Mouse (Mus musculus) CH12.LX (cell line): Measurements from ENCODE around the gene Srsf2.

Source experiments
- BHLHE40 ChIP-seq: IDR thresholded peaks from 2 replicates; pipeline ENCODE4 v1.6.1; 2011; ENCODE audit warnings: mild to moderate bottlenecking, low read depth, low read length, improper control_type of control experiment
- CTCF ChIP-seq, 2 experiments: IDR thresholded peaks in 1 of 2; conservative IDR thresholded peaks in 1 of 2; 2 replicates each; pipeline ENCODE4 v1.5.1; 2011 to 2012; ENCODE audit warnings: low read depth in 2 of 2, low read length in 2 of 2, improper control_type of control experiment in 1 of 2, inconsistent platforms in 1 of 2, mild to moderate bottlenecking in 1 of 2, moderate library complexity in 1 of 2
- JUN ChIP-seq: IDR thresholded peaks from 2 replicates; pipeline ENCODE4 v1.6.1; 2011; ENCODE audit warnings: low read depth, mild to moderate bottlenecking, low read length, improper control_type of control experiment, moderate library complexity; ENCODE audit not compliant: insufficient read depth
- MAZ ChIP-seq: IDR thresholded peaks from 2 replicates; pipeline ENCODE4 v1.6.1; 2012; ENCODE audit warnings: low read depth, mild to moderate bottlenecking, inconsistent platforms, low read length, improper control_type of control experiment, moderate library complexity
- NELFE ChIP-seq: IDR thresholded peaks from 2 replicates; pipeline ENCODE4 v1.6.1; 2011; ENCODE audit warnings: low read depth, low read length, improper control_type of control experiment
- POLR2AphosphoS2 ChIP-seq: IDR thresholded peaks from 2 replicates; pipeline ENCODE4 v1.6.1; 2011; ENCODE audit warnings: low read depth, low read length, improper control_type of control experiment
- TCF12 ChIP-seq: IDR thresholded peaks from 2 replicates; pipeline ENCODE4 v1.6.1; 2014; ENCODE audit warnings: low read depth, mild to moderate bottlenecking, inconsistent platforms, low read length, improper control_type of control experiment
- USF1 ChIP-seq: IDR thresholded peaks from 2 replicates; pipeline ENCODE4 v1.6.1; 2014; ENCODE audit warnings: low read depth, mild to moderate bottlenecking, inconsistent platforms, low read length, improper control_type of control experiment
- ZNF384 ChIP-seq: IDR thresholded peaks from 2 replicates; pipeline ENCODE4 v1.6.1; 2012; ENCODE audit warnings: low read depth, low read length, improper control_type of control experiment, inconsistent platforms

DNA sequence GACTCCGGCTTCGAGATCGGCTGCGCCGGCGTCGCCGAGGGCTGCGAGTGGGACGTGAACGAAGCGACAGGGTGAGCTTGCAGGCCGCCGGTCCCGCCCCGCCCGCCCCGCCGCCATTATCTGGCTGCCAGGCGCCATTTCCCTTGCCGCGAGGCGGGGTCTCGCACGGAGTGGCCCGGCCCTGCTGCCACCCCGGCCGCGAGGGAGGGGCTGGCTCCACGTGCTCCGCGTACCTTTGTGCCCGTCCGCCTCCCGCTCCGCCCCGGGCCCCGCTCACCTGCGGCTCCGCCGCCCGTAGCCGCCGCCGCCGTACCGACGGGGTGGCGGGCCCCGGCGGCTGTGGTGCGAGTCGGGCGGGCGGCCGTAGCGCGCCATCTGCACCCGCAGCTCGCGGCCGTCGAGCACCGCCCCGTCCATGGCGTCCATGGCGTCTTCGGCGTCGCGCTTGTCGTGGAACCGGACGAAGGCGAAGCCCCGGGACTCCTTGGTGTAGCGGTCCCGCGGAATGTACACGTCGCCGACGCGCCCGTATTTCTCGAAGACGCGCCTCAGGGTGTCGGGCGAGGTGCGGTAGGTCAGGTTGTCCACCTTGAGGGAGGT is 503 bp downstream of the Srsf2 start, which contains the start of gene Mfsd11:
- TF ChIP-seq TCF12 = no peak
- TF ChIP-seq CTCF (conservative IDR thresholded peaks at IDR 0.05 in 1 of 2, IDR thresholded peaks at IDR 0.05 in 1 of 2; ENCODE audit: low read depth in 2 of 2, low read length in 2 of 2) = no peak
- no peak for TF ChIP-seq BHLHE40
- no peak for TF ChIP-seq USF1
- no peak for TF ChIP-seq POLR2AphosphoS2
- TF ChIP-seq JUN = no peak
- no peak for TF ChIP-seq ZNF384
- no peak for TF ChIP-seq MAZ
- TF ChIP-seq NELFE = no peak
